Mouse (Mus musculus) gastrocnemius, postnatal 14 days (tissue): ENCODE data around the gene Gm45140. TPM values are rescaled to one million over a fixed set of nuclear protein-coding genes. Genes with fewer than 3 reads are reported as not detected.

Source experiments
- DNase-seq: peaks from one replicate; pipeline ENCODE4 v3.0.0; 2021; ENCODE audit warnings: mixed read lengths
- intact Hi-C: fragments of 180-260 bp; cut with DNase I; formaldehyde crosslinking; loops from one replicate; pipeline ENCODE4 v1.15.1; 2025; ENCODE audit warnings: low total_unique reads
- total RNA-seq, 2 experiments: library from RNA; stranded (reverse); gene quantifications; 2 replicates each; pipeline ENCODE4 v1.2.3; 2021

The Gm45140 gene
- total RNA-seq, 2 experiments from 2014 or later: 0.89 to 1.5 TPM

GRCm38 (mm10) chr6:87849780-87850154, 14.2 kb upstream of the Gm45140 start:
- intact Hi-C loops: no loop called here
- DNase-seq: no peak

- no peak for DNase-seq
- intact Hi-C loops: no loop called here
Measured at GRCm38 (mm10) chr6:87846813-87847212, 11.2 kb upstream of the Gm45140 start.

GRCm38 (mm10) chr6:87845031-87845695, 9.6 kb upstream of the Gm45140 start:
- DNase-seq: no peak
- intact Hi-C loops: no loop called here

GRCm38 (mm10) chr6:87842254-87842653, 6.7 kb upstream of the Gm45140 start:
- DNase-seq: no peak
- intact Hi-C loops: no loop called here

GRCm38 (mm10) chr6:87841635-87842034, 6.0 kb upstream of the Gm45140 start:
- no peak for DNase-seq
- intact Hi-C loops: no loop called here

- intact Hi-C loops: no loop called here
- DNase-seq: no peak
Measured at GRCm38 (mm10) chr6:87839797-87840341, 4.3 kb upstream of the Gm45140 start.

- intact Hi-C loops: no loop called here
- peak; percentile 92 for DNase-seq
Measured at GRCm38 (mm10) chr6:87838551-87839197, 3.1 kb upstream of the Gm45140 start, which contains the start of gene Isy1. TSS of gene Isy1 (minus strand) at chr6:87838798.

- no peak for DNase-seq
Measured at GRCm38 (mm10) chr6:87820366-87820765, 15.2 kb downstream of the Gm45140 start.

GRCm38 (mm10) chr6:87814486-87814885, 21.1 kb downstream of the Gm45140 start:
- intact Hi-C loops: no loop called here
- DNase-seq: no peak

More at GRCm38 (mm10) chr6:87820366-87820765, 15.2 kb downstream of the Gm45140 start:
- intact Hi-C loops: no loop called here

GRCm38 (mm10) chr6:87812656-87813055, 22.9 kb downstream of the Gm45140 start:
- intact Hi-C loops: no loop called here
- DNase-seq: no peak

- intact Hi-C loops: no loop called here
- peak; percentile 94 for DNase-seq
Measured at GRCm38 (mm10) chr6:87811675-87812338, 23.8 kb downstream of the Gm45140 start, which contains the start of gene Rab43. TSS of gene Rab43 (minus strand) at chr6:87812164.

GRCm38 (mm10) chr6:87810713-87811669, 24.6 kb downstream of the Gm45140 start:
- peak; percentile 66 for DNase-seq
- intact Hi-C loops: no loop called here

- no peak for DNase-seq
- intact Hi-C loops: no loop called here
Measured at GRCm38 (mm10) chr6:87810311-87810710, 25.3 kb downstream of the Gm45140 start.

- no peak for DNase-seq
- intact Hi-C loops: no loop called here
Measured at GRCm38 (mm10) chr6:87809651-87810161, 25.9 kb downstream of the Gm45140 start.

GRCm38 (mm10) chr6:87809144-87809543, 26.5 kb downstream of the Gm45140 start:
- DNase-seq: no peak
- intact Hi-C loops: no loop called here

- no peak for DNase-seq
- intact Hi-C loops: no loop called here
Measured at GRCm38 (mm10) chr6:87808521-87808920, 27.1 kb downstream of the Gm45140 start.

GRCm38 (mm10) chr6:87807735-87808440, 27.7 kb downstream of the Gm45140 start:
- no peak for DNase-seq
- intact Hi-C loops: no loop called here

GRCm38 (mm10) chr6:87806857-87807256, 28.7 kb downstream of the Gm45140 start:
- intact Hi-C loops: no loop called here
- DNase-seq: no peak
